Mouse (Mus musculus): Measurements from ENCODE around the gene Spib. TPM values are rescaled to one million over a fixed set of nuclear protein-coding genes. Genes with fewer than 3 reads are reported as not detected.

Spib gene
- polyA plus RNA-seq, 1 experiment: 18.7 TPM

DNA sequence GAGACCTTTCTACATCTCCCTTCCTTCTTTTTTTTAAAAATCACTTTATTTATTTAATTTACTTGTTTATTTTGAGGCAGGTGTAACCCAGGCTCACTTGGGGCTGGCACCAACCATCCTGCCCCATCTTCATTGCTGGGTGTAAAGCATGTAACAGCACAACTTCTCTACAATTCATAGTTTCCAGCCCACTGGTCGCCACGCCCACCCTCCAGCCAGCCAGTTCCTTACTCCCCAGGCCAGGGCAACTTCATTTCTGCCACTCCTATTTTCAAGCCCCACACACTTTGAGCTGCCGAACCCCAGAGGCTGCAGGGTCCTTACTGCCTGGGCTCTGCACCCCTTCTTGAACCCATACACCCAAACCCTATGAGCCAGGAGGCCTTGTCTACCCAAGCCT, 10.9 kb downstream of the Spib start:
- H3K27ac ChIP-seq (ENCODE audit: insufficient read depth, low read depth, low read length): no peak overlapping the region
- WGBS: 65% methylated on average over 3 of the region's 3 CpGs
- no peak overlapping the region for H3K4me3 ChIP-seq (ENCODE audit: low read depth, low read length)
- H3K4me1 ChIP-seq (ENCODE audit: control insufficient read depth, insufficient read depth, insufficient read length, low read length): peaks cover 7% of the 10 kb centered on the region
- TF ChIP-seq POLR2A (IDR thresholded peaks at IDR 0.05; ENCODE audit: low read depth, low read length): no peak
- TF ChIP-seq CTCF (IDR thresholded peaks at IDR 0.05; ENCODE audit: extremely low read depth, insufficient read length, insufficient replicate concordance, low read depth, low read length): no peak
- no peaks in the 10 kb centered on the region for H3K36me3 ChIP-seq (ENCODE audit: control insufficient read depth, insufficient read depth, low read length)
- no peaks in the 10 kb centered on the region for H3K27me3 ChIP-seq (ENCODE audit: control insufficient read depth, insufficient read depth, low read length)

DNA sequence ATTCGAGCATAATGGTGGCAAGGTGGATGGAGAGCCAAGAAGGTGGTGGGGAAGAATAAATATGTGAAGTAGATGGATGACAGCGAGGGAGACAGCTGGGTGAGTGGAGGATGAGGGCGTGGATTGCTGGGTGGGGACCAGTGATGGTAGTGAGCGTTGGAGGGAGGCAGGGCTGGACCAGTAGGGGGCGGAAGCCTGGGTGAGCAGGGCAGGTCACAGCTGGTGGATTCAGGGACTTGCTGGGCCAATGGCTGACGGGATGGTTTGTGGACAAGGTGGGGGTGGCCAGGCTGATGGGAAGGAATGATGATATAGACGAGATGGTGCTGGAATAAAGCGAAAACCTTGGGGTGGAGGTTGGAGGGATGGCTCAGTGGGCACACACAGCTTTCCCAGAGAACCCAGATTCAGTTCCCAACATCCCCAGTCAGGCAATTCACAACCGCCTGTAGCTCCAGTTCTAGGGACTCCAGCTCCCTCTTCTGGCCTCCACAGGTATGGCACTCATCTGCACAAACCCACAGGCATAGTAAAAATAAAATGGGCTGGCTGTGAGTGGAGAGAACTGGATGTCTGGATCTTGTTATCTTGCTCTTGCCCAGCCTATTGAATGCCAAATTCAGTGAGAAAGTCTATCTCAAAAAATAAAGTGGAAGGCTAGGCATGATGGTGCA, 12.5 kb downstream of the Spib start:
- 54% methylated on average over 9 of the region's 9 CpGs for WGBS
- TF ChIP-seq POLR2A (IDR thresholded peaks at IDR 0.05; ENCODE audit: low read depth, low read length) (no peak), CTCF (IDR thresholded peaks at IDR 0.05; ENCODE audit: extremely low read depth, insufficient read length, insufficient replicate concordance, low read depth, low read length) (0 out of 2 replicates have a peak, but pooled peaks have one; percentile 18)

DNA sequence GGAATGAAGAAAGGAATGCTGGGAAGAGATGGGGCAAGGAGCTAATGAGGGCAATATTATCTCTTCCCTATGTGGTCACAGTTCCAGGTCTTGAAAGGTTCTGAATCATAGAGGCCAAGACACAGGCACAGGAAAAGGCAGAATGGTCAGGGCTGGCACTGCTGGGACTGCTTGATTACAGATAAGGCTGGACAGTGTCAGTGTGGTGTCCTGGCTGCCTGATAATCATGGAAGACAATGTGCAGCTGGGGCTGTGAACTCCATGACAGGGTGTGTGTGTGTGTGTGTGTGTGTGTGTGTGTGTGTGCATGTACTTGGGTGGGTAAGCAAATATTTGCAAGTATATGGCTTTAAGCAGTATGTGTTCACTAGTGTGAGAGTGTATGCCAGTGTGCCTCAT, 24.4 kb downstream of the Spib start:
- TF ChIP-seq POLR2A (IDR thresholded peaks at IDR 0.05; ENCODE audit: low read depth, low read length): no peak
- TF ChIP-seq CTCF (IDR thresholded peaks at IDR 0.05; ENCODE audit: extremely low read depth, insufficient read length, insufficient replicate concordance, low read depth, low read length): no peak

More for the DNA sequence above, 12.5 kb downstream of the Spib start:
- Histone ChIP-seq H3K4me1 (ENCODE audit: control insufficient read depth, insufficient read depth, insufficient read length, low read length) (peaks cover under 1% of the 10 kb centered on the region; the same call in 1 of the 2 replicates), H3K27me3 (ENCODE audit: control insufficient read depth, insufficient read depth, low read length) (no peaks in the 10 kb centered on the region), H3K4me3 (ENCODE audit: low read depth, low read length) (no peak overlapping the region), H3K27ac (ENCODE audit: insufficient read depth, low read depth, low read length) (no peak overlapping the region), H3K36me3 (ENCODE audit: control insufficient read depth, insufficient read depth, low read length) (no peaks in the 10 kb centered on the region)

DNA sequence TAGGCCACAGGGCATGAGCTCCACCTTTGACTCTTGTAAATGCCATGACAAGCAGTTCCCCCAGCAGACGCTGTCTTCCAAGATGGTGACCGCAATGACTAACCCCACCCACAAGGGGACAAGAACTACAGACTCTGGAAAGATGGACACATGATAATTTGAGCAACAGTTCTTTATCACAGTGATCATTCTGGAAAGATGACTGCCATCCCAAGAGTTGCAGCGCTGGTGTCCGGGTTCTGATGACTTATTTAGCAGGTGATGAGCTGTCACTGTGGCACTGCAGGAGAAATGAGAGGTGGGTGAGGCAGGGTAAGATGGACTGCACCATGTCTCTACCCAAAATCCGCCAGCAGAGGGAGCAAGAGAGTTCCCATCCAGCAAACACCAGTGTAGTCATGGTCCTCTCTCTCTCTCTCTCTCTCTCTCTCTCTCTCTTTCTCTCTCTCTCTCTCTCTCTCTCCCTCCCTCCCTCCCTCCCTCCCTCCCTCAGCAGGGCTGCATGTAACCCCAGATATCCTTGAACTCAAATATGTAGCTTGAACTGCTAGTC, 30.2 kb downstream of the Spib start:
- Histone ChIP-seq H3K36me3 (ENCODE audit: control insufficient read depth, insufficient read depth, low read length) (no peaks in the 10 kb centered on the region), H3K27ac (ENCODE audit: insufficient read depth, low read depth, low read length) (no peak overlapping the region), H3K4me1 (ENCODE audit: control insufficient read depth, insufficient read depth, insufficient read length, low read length) (peaks cover 2% of the 10 kb centered on the region; the same call in 1 of the 2 replicates), H3K4me3 (ENCODE audit: low read depth, low read length) (no peak overlapping the region), H3K27me3 (ENCODE audit: control insufficient read depth, insufficient read depth, low read length) (no peaks in the 10 kb centered on the region)
- 24% methylated on average over 5 of the region's 5 CpGs for WGBS
- TF ChIP-seq CTCF (IDR thresholded peaks at IDR 0.05; ENCODE audit: extremely low read depth, insufficient read length, insufficient replicate concordance, low read depth, low read length) (peak; percentile 64; the same call in 1 of the 2 replicates), POLR2A (IDR thresholded peaks at IDR 0.05; ENCODE audit: low read depth, low read length) (no peak)

More for the DNA sequence above, 24.4 kb downstream of the Spib start:
- Histone ChIP-seq H3K36me3 (ENCODE audit: control insufficient read depth, insufficient read depth, low read length) (no peaks in the 10 kb centered on the region), H3K27ac (ENCODE audit: insufficient read depth, low read depth, low read length) (no peak overlapping the region), H3K27me3 (ENCODE audit: control insufficient read depth, insufficient read depth, low read length) (no peaks in the 10 kb centered on the region), H3K4me3 (ENCODE audit: low read depth, low read length) (no peak overlapping the region), H3K4me1 (ENCODE audit: control insufficient read depth, insufficient read depth, insufficient read length, low read length) (no peaks in the 10 kb centered on the region)

DNA sequence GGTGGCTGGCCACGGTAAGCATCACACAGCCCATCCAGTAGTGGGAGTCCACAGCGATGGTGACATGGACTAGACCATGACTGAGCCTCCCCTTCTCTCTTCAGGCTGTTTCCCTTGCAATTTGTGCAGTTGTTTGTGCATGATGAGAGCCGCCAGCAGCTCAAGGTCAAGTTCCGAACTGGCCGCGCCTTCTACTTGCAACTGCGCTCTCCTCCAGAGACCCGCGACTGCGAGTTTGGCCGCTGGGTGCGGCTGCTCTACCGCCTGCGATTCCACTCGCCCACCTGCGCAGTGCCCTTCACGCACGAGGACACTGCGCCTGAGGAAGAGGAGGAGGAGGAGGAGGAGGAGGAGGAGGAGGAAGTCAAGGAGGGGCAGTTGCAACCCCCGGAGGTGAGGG, 31.8 kb downstream of the Spib start:
- Histone ChIP-seq H3K36me3 (ENCODE audit: control insufficient read depth, insufficient read depth, low read length) (no peaks in the 10 kb centered on the region), H3K27ac (ENCODE audit: insufficient read depth, low read depth, low read length) (no peak overlapping the region), H3K4me1 (ENCODE audit: control insufficient read depth, insufficient read depth, insufficient read length, low read length) (peaks cover 2% of the 10 kb centered on the region; the same call in 1 of the 2 replicates), H3K27me3 (ENCODE audit: control insufficient read depth, insufficient read depth, low read length) (no peaks in the 10 kb centered on the region), H3K4me3 (ENCODE audit: low read depth, low read length) (no peak overlapping the region)
- 33% methylated on average over 20 of the region's 20 CpGs for WGBS
- TF ChIP-seq CTCF (IDR thresholded peaks at IDR 0.05; ENCODE audit: extremely low read depth, insufficient read length, insufficient replicate concordance, low read depth, low read length) (no peak), POLR2A (IDR thresholded peaks at IDR 0.05; ENCODE audit: low read depth, low read length) (no peak)

DNA sequence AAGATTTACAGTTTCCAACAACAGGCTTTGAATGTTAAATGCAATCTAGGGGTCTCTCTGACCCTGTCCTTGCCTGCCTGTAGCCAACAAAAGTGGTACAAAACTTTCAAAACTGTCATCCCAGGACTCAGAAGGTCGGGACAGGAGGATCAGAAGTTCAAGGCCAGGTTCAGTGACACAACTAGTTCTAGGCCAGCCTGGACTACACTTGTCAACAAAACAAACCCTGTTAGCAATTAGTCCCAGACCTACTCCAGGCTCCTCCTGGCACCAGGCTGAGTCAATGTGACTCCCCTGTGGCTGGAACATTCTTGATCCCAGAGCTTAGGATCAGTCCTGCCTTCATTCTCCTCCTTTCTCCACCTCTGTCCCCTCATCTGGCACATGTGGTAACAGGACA, 32.9 kb downstream of the Spib start:
- Histone ChIP-seq H3K27me3 (ENCODE audit: control insufficient read depth, insufficient read depth, low read length) (no peaks in the 10 kb centered on the region), H3K27ac (ENCODE audit: insufficient read depth, low read depth, low read length) (no peak overlapping the region), H3K4me1 (ENCODE audit: control insufficient read depth, insufficient read depth, insufficient read length, low read length) (peaks cover 2% of the 10 kb centered on the region), H3K4me3 (ENCODE audit: low read depth, low read length) (no peak overlapping the region), H3K36me3 (ENCODE audit: control insufficient read depth, insufficient read depth, low read length) (no peaks in the 10 kb centered on the region)
- WGBS: 47% methylated on average over 1 of the region's 1 CpGs
- TF ChIP-seq CTCF (IDR thresholded peaks at IDR 0.05; ENCODE audit: extremely low read depth, insufficient read length, insufficient replicate concordance, low read depth, low read length): no peak
- no peak for TF ChIP-seq POLR2A (IDR thresholded peaks at IDR 0.05; ENCODE audit: low read depth, low read length)

DNA sequence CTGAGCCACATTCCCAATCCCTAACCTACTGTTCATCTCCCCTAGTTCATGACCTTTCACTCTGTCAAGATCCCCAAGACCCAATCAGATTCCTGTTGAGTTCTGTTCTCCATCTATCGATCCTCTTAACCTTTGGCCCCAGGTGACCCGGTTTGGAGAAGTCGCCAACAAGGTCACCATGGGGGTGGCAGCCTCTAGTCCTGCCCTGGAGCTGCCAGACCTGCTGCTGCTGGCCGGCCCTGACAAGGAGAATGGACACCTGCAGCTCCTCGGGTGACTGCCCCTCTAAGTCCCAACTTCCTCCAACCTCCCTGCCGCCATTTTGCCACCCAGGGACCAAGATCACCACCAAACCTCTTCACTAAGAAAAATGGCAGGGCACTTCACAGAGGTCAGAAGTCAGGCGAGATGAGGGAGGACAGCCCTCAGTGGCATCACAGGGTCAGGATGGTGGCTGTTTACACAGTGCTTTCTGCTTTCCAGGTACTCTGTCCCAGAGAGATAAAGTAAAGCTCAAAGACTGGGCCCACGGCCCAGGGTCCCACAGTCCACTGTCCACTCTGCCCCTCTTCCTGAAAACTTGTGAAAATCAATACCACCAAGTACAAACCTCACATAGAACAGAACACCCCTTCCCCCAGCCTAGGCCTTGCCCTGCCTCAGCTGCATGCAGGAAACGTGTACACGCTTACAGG, 34.4 kb downstream of the Spib start:
- Histone ChIP-seq H3K27me3 (ENCODE audit: control insufficient read depth, insufficient read depth, low read length) (no peaks in the 10 kb centered on the region), H3K4me1 (ENCODE audit: control insufficient read depth, insufficient read depth, insufficient read length, low read length) (peaks cover 2% of the 10 kb centered on the region), H3K4me3 (ENCODE audit: low read depth, low read length) (no peak overlapping the region), H3K27ac (ENCODE audit: insufficient read depth, low read depth, low read length) (no peak overlapping the region), H3K36me3 (ENCODE audit: control insufficient read depth, insufficient read depth, low read length) (peaks cover 3% of the 10 kb centered on the region)
- TF ChIP-seq CTCF (IDR thresholded peaks at IDR 0.05; ENCODE audit: extremely low read depth, insufficient read length, insufficient replicate concordance, low read depth, low read length): no peak
- no peak for TF ChIP-seq POLR2A (IDR thresholded peaks at IDR 0.05; ENCODE audit: low read depth, low read length)
- WGBS: 82% methylated on average over 10 of the region's 10 CpGs
